Mouse (Mus musculus): Measurements from ENCODE around the gene Ktn1. TPM values are rescaled to one million over a fixed set of nuclear protein-coding genes. Genes with fewer than 3 reads are reported as not detected.

The Ktn1 gene
- total RNA-seq, 4 experiments from 2014 or later = 172 to 247 (median 178) TPM

DNA sequence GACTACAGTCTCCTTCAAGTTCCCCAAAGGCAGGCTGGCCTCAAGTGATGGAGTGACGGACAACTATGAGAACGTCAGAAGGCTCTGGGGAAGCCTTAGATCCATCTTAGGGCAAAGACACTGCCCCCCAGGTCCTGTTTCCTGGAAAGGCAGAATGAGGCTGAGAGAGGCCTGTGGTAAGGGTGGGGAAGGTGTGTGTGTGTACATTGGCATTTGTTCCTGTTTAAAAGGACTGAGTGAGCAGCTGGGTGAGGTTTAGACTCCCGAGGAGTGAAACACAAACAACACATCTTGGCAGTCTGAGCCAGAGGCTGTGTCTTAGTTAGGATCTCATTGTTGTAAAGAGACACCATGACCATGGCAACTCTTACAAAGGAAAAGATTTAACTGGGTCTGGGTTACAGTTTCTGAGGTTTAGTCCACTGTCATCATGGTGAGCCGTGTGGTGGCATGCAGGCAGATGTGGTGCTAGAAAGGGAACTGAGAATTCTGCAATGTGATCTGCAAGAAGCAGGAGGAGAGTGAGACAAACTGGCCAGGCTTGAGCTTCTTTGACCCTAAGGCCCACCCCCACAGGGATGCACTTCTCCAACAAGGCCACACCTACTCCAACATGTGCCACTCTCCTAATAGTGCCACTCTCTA is 106.1 kb downstream of the Ktn1 start:
- DNase-seq (ENCODE audit: low spot score in 2 of 2) = no peak

- peak; percentile 61 to 73 for DNase-seq (ENCODE audit: low spot score in 2 of 2)
Observed at GRCm38 (mm10) chr14:47756411-47757065, 108.3 kb downstream of the Ktn1 start.

DNA sequence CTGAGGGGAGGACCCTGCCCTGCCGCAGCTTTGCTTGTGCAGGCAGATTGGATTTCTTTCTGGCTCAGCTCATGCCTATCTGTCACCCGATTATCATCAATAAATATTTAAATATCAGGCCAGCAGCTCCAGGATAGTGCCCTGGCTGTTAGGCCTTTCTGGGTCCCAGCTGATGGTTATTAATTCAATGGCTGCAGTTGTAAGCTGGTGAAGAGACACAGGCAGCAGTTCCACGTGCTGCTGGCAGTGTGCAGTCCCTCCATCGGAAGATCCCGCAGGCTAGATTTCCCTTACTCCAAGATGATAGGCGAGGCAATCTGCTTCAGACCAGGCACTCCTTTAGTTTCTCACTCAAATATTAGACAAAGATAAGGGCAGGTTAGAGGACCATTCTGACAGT is 116.9 kb downstream of the Ktn1 start:
- no peak for DNase-seq (ENCODE audit: low spot score in 2 of 2)

DNA sequence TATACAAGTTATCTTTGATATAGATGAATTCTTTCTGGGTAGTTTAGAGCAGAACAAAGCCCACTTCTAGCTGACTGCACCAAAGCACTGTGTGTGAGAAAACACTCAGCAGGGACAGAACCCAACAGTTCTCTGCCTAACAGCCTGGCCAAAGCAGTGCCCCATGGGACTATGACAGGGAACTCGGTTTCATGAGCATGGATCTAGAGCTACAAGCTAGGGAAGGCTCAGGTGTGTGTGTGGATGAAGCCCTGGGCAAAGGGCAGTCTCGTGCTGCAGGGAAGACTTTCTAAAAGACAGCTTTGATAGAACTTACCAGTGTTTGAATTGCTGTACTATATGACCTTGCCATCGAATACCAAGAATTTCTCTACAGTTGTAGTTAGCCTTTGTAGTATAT is 117.5 kb downstream of the Ktn1 start:
- DNase-seq (ENCODE audit: low spot score in 2 of 2) = no peak

DNA sequence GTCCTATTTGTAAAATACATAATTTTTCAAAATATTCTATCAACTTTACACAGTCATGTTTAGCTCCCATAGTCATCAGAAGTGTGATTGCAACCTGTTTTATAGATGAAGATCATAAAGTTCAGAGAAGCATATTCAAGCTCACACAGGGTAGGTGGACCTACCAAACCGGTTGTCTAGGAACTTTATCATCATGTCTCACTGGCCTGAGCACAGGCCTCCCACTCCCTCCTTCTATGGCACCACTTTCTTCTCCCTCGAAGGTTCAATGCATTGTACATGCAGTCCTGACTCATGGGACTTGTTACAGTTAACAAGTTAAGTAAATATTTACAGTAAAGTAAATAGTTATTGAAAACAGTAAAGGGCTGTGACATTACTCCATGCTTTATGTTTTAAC is 118.1 kb downstream of the Ktn1 start:
- no peak for DNase-seq (ENCODE audit: low spot score in 2 of 2)

- no peak for DNase-seq (ENCODE audit: low spot score in 2 of 2)
Observed at GRCm38 (mm10) chr14:47771496-47771895, 123.2 kb downstream of the Ktn1 start.

- no peak for DNase-seq (ENCODE audit: low spot score in 2 of 2)
Observed at GRCm38 (mm10) chr14:47775543-47775942, 127.3 kb downstream of the Ktn1 start.

GRCm38 (mm10) chr14:47776260-47777035 is 128.2 kb downstream of the Ktn1 start:
- DNase-seq (ENCODE audit: low spot score in 2 of 2) = peak in 1 of 2 experiments; percentile 10

- DNase-seq (ENCODE audit: low spot score in 2 of 2) = no peak
Observed at GRCm38 (mm10) chr14:47786112-47786511, 137.9 kb downstream of the Ktn1 start.

Other genes with a start within 250 kb of the Ktn1 start
- not detected for gene Dlgap5, start 230.0 kb upstream of the Ktn1 start, total RNA-seq (2022)
- 10 to 100 TPM; 10.2 to 15.1 (median 10.7) TPM for gene Fbxo34, start 198.0 kb upstream of the Ktn1 start, total RNA-seq (2022)
- gene Atg14, start 77.8 kb upstream of the Ktn1 start, total RNA-seq (2022) = 1 to 10 TPM; 7.4 to 9.8 (median 8.4) TPM

Measured in gastrocnemius, adult 8-10 months (tissue).